Mouse (Mus musculus) telencephalon, adult 2 months (tissue): ENCODE measurements at regions not wholly inside any gene's neighbourhood (a gene's known extent, or its start where the extent isn't known, plus 50 kb on each side); places are given as distances from the start of the nearest gene placed in this dataset.

Source experiments
- DNase-seq: peaks from one replicate; pipeline ENCODE4 v3.0.0-alpha.2; 2011; ENCODE audit warnings: low read depth, low spot score

GRCm38 (mm10) chr7:142835319-142835718 is 92.1 kb upstream of the Ins2 start:
- peak; percentile 38 for DNase-seq

GRCm38 (mm10) chr7:142830969-142831673 is 87.9 kb upstream of the Ins2 start:
- no peak for DNase-seq

GRCm38 (mm10) chr7:142810711-142811110 is 67.5 kb upstream of the Ins2 start:
- no peak for DNase-seq

GRCm38 (mm10) chr7:142799424-142799823 is 56.2 kb upstream of the Ins2 start:
- no peak for DNase-seq

GRCm38 (mm10) chr7:142794481-142794880 is 51.3 kb upstream of the Ins2 start:
- no peak for DNase-seq
